Mouse (Mus musculus): ENCODE results near the gene Mical3.

The Mical3 gene

DNA sequence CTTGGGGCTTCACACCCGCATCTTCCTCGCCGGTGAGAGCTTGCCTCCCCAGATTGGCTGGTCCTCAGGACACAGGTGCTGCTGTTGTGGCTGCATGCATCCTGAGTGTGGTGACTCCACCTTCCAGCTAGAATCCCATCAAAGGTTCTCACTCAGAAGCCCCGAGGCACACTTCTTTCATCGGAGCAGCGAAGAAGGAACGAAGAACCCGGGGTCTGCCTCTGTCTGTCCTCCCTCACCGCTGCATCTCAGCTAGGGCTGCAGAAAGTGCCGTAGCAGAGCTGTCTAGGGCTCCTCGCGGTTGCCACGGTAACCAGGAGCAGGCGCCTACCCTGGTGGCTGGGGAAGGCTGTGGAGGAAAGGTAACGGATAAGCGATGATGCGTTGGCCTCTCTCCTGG lies at the start of gene Mical3:
Gene Mical3 (minus strand): TSS at position 227 of the 400 bp plus-strand sequence.
- DNase-seq: no peak

DNA sequence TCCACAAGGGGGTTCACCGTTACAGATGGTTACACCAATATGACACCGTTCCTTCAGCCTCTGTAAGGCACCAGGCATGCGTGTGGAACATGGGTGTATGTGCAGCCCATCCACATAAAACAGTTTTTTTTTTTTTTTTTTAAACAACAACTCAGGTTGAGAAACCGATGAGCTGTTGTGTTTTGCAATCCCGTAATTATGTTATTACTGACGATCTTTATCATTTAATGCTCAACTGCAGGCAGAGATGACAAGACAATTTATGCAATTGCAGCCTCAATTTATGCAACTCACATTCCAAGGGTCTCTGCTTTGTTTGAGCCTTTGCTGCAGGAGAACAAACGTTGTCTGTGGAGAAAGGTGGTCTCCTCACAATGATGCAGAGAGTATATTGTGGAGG lies 49.0 kb upstream of the Mical3 start:
- no peak for DNase-seq

DNA sequence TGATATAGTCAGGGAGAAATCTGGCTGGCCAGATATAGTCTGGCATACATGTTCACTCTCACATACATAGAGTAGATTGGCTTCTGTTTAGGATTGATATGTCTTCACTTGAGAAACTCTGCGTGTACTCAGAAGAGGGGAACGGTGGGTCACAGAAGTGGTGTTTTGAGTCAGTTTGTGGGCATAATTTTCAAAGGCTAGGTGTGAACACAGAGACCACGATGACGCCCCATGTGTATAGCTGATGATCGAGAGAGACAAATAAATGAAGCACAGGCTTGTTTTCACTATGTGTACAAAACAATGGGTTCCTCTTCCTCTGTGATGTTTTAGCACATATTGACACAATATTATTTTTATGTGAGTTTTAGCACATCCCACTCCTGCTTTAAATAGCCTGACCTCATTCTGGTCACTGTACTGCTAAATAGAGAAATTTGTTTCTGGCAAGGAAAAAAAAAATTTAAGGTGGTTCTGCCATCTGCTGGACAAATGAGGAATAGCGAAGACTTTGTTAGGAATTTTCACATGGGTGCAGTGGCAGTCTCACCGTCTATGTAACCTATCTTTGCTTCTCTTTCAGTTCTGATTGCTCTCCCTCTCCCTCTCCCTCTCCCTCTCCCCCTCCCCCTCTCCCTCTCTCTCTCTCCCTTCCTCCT lies 48.0 kb upstream of the Mical3 start:
- DNase-seq: no peak

DNA sequence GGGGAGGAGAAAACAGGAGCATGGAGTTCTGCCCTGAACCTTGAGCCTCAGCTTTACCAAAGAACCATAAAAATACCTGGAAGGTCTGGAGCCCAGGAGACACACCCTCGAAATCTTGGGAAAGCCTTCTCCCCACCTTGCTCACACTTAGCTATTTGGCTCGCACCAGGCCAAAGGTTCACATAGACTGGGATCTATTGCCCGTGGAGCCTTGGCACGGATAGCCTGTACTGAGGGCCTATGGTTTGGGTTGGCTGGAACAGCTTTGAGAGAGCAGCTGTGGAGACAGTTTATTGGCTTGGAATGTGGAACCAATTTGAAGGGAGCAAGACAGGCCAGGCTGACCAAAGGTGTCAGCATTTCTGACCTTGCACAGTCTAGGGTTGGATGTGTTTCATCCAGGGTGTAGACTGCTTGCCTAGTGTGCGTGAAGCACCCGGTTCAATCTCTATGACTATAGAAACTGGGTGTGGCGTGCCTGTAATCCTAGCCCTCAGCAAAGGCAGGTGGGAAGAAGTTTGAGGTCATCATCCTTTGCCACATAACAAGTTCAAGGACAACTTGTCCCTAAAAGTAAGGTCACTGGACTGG lies 46.4 kb upstream of the Mical3 start:
- DNase-seq: no peak

DNA sequence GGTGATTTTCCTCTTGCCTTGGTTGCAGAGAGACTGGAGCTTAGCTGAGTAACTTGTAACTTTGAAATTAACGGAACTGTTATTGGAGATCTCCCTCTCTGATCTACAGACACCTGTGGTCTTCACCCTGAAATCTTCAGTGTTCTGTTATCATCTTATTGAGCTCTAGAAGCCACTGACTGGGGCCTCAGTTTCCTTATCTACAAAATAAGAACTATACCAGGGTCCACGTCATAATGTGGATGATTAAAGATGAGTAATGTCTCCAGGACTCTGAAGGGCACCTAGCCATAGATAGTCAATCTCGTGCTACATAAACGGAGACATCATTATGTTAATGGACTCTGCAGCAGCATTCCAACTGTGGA lies 45.9 kb upstream of the Mical3 start:
- no peak for DNase-seq

DNA sequence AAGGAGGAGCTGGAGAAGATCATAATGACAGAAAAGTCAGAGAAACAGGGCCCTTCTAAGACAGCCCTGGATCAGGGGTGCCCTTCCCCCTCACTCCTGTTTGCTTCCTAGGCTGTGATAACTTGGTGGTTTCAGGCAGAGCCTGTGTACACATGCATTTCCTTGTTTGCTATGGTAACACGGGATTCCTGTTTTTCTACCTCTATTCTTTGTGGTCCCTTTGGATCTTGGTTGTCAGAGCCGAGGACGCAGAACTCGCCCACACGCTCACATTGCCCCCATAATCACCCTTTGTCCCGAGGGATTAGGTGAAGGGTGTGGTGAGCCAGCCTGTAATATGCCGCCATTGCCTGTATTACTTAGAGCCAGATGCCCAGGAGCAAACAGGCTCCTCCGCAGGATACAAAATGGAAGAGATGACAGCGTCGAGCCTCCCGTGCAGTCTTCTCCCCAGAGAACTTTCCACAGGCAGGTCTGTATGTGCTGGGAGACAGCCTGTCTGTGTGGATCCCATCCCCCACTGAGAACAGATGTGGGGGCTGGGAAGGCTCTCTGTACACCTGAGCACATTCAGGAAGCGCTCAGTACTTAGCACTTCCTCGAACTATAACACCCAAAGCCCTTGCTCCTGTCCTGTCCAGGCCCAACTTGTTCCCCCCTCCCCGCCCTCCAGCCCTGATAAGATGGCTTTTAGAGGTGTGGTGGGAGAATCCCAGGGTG lies 45.4 kb upstream of the Mical3 start:
- DNase-seq: no peak

DNA sequence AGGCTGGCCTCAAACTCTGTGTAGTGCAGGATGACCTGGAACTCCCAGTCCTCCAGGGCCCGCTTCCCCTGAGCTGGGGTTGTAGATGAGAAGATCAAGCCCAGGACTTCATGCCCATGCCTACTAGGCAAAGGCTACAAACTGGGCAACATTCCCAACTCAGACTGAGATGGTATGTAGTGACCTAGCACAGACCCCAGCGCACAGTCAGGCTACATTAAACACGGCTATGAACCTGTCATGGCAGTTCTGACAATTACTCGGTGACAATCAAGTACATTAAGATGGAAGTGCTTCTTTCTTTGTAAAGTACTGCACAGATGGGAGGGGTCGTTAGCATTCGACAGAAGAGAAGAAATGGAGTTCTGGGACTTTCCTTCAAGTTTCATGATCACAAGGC lies 44.0 kb upstream of the Mical3 start:
- DNase-seq: no peak

DNA sequence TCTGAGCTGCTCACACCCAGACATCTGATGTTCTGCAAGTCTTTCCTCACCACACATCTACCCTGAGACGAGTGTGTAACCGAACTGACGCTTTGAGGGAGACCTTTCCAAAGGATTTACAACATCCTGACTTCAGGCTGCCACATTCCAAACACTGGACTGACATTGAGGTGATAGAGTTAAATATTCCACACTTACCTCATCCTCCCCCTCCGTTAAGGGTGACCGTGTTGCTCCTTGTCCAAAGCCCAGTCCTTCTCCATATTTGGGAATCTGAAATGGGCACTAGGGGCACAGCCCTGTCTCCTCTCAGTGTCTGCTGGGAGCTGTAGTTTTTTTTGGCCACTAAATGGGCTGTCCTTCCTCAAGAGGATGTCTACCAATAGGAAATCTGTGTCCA lies 42.7 kb upstream of the Mical3 start:
- DNase-seq: no peak

DNA sequence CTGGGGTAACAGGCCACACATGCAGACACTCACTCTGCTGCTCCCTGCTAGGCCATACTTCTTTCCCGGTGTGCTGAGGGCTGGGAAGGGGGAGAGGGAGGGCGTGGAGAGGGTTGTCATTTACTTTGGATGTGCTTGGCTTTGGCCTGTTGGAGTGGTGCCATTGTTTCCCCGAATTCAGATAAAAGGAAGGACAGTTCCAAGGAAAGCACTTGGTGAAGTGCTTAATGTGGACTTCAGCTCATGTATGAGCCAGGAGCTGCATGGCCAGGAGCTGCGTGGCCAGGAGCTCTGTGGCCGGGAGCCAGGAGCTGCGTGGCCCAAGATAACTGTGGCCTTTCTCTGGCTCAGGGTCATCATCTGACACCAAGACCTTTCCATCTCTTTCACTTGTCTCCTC lies 40.3 kb upstream of the Mical3 start:
- DNase-seq: peak; percentile 97

DNA sequence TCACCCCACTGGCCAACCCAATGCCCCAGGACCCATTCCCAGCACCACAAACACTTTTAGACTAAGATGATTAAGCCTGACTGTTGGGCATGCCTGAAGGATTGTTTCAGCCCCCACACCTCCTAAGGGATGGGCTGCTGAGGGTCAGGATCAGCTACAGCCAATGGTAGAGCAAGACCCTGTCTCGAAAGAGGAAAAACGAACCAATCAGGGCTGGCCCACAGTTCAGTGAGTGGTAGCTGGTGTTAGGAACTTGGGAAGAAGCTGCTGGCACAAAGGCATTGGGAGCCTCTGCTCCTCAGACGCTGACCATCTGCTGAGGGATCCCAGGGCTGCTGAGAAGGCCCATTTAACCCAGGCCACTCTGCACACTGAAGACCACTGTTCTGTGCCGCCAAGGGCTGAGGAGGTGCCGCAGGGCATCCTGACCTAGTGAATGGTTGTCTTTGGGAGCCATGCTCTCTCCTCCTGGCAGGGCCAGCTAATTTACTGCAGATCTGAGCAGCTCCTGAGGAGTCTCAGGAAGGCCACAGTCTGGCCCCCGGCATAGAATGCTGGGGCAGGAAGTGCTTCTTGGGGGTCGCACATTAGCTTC lies 36.7 kb upstream of the Mical3 start:
- DNase-seq: no peak

DNA sequence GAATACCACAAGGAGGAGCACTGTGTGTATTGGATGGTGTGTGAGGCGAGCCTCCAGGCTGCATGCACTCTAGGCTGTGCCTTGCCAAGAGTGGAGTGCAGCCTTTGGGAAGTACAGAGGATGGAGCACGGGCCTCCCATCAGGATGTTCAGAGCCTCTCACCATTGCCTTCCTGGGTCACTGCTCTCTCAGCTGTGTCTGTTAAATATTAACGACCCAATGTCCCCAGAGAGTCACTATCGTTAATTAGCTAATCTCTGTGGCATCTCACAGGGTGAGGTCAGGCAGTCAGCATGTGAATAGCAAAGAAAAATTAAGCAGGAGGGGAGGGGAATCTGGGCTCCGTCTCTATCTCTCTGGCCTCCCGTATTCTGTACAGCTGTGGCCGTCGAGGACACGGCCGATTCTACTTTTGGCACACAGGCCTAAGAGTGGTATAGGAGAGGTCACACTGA lies 35.3 kb upstream of the Mical3 start:
- DNase-seq: no peak

DNA sequence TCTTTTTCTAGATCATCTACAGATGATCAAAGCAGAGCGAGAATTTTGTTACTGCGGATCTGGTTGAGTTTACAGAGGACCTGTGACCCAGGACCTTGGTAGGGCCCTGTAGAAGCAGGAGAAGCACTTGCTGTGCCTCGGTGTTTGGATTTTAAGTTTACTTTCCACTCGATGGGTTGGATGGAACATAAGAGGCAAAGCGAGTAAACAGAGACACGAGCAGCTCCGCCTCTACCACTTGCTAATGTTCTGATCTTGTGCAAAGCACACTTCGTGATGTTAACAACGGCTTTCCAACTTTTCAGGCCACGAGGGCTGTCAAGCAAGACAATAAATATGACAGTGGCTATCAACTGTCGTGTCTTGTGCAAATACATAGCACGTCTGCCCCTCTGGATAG lies 31.8 kb upstream of the Mical3 start:
- DNase-seq: no peak

DNA sequence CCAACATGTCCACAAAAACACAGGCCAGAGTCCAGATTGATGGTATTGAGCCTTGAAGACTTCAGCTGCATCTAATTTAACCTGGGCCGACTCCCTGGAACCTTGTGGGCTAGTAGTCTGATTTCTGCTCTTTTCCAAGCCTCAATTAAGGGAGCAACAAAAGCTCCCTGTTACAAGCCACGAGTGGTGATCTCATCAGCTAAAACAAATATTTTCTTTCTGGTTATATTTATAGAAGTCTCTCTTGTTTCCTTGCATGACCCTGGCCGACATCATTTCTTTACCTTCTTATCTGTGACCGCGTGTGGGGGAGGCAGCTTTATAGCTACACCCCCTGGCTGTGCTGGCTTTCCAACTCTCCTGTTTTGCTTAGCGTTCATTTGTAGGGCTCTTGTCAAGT lies 29.3 kb upstream of the Mical3 start:
- DNase-seq: no peak

DNA sequence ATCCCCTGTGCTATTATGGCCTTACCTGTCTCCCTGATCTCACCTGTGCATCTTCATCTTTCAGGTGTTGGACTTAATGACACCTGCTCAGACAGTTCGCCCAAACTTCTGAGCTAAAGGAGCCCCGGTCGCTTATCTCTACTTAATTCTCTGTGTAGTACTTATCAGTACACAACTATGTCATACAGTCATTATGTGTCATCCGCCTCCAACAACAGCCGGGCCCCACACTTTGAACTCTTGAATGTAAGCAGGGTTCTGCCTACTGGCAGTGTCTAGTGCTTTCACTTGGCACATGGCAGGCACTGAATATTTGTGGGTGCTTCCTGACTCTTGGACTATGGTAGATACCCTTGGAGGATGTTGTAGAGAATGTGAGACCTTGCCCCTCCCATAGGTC lies 28.8 kb upstream of the Mical3 start:
- DNase-seq: no peak

DNA sequence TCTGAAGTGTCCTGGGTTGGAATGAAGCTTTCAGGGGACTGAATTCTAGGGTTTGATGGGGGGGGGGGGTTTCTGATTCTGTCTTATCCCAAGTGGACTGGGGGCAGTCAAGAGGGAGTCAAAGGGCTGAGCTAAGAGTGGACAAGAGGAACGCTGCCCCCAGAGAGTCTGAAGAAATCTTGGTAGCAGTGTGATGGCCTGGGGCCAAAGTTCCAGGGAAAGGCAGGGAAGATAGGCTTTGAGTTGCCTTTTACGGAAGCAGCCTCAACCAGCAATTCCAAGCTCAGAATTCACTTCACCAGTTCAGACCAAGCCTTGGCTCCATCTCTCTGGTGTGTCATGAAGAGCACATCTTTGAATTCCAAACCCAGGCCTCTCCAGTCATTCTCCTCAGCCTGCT lies 25.2 kb upstream of the Mical3 start:
- peak; percentile 96 for DNase-seq

DNA sequence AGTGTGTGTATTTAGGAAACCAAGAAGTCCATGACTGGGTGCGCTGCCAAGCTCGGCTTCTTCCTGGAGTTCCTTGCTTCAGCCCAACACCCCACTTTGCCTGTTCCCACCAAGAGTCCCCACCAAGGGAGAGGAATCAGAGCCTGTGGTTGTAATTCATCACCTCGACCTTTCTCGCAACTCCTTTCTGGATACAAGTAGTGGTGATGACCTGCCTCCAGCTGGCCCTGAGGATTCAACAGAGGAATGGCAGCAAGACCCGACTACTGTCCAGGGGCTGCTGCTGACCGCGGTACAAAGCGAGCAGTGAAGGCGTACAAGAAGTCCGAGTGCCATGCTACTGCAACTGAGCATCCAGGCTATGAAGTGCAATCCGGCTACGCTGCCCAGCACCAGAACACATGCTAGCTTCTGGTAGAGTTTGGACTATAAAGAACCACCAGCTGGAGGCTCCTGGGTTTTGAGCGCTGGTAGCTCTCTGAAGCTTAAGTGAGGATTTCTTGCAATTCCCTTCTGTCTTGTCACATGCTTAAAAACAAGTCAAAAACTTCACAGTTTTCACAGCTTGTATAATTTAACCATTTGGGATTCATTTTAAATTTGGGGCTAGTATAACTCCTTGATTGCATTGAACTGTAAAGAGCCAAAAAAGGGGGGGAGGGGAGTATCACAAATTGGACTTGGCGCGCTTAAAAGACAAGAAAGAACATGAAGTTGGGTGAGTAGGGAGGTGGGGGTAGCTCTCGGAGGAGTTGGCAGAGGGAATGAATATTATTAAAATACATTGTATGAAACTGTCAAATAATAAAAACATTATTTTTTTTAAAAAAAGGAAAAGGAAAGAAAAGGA lies 23.9 kb upstream of the Mical3 start:
- DNase-seq: peak; percentile 90

DNA sequence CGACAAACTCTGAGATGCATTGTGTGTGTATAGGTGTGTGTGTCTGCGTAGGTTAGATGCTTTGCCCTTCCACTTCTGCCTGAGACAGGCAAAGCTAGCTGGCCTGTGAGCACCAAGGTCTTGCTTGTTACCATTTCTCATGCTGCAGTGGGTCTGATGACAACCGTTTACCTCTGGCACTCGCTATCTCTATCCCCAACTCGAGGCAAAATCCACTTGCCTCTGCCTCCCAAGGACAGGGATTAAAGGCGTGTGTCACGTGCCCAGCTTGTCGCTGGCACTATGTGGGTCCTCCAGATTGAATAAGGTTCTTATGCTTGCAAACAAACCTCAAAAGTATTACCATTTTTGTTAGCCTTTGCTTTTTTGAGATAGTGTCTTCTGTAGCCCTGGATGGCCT lies 22.4 kb upstream of the Mical3 start:
- DNase-seq: no peak

DNA sequence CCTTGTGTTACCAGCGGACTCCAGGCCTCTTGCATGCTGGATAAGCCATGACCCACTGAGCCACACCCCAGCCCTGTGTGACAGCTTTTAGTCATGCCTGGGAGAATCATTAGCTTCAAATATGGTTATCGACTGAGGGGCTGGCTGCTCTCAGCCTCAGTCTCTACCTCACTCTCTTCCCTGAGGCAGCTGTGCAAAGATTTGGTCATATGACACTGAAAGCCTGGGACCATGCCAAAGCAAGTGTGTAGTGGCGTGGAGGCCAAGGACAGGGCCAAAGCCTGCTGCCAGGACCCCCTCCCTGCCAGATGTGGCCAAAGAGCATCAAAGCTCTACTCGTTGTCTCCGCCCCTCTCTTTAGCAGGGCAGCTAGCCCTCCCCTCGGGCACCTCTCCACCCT lies 20.9 kb upstream of the Mical3 start:
- DNase-seq: peak; percentile 98

DNA sequence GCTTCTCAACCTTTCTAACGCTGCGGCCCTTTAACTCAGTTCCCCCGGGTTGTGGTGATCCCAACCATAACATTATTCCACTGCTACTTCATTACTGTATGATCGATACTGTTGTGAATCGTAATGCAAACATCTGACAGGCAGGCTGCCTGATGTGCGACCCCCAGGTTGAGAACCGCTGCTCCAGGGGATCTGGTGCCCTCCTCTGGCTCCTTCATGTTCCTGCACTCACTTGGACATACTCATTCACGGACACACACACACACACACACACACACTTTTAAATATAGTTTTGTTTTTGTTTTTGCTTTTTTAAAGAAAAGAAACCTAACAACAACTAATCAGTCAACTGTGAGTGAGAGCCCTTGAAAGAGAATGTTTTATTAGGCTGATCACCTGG lies 19.3 kb upstream of the Mical3 start:
- DNase-seq: no peak

DNA sequence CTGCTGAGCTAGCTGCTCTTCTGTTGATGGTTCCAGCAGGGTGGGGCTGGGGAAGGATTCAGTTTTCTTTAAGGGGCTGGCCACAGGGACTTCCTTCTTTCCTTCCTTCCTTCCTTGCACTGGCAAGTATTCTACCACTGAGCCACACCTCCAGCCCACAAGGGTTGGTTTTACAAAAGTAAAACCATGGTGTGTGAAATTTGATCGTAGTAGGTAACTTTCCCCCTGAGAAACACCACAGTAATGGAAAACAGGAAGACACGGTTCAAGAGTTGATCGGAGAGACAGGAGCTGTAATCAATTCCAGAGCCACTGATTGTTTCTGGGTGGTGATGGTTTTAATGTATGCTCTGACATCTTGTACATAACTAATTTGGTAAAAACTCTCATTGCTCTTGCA lies 18.6 kb upstream of the Mical3 start:
- DNase-seq: no peak

DNA sequence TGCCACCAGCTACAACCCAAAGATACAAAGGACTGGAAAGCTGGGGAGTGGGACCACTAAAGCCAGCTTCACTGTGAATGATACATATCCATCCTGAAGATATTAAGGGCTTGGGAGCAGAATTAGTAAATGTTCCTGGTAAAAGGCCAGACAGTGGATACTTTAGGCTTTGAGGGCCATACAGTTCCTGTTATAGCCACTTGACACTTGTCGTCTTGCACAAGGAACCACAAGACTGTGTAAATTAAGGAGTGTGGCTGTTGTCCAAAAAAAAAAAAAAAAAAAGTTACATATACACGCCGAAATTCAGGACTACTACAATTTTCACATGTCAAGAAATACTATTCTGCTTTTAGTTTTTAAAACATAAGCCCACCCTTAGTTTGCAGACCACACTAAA lies 17.6 kb upstream of the Mical3 start:
- no peak for DNase-seq

DNA sequence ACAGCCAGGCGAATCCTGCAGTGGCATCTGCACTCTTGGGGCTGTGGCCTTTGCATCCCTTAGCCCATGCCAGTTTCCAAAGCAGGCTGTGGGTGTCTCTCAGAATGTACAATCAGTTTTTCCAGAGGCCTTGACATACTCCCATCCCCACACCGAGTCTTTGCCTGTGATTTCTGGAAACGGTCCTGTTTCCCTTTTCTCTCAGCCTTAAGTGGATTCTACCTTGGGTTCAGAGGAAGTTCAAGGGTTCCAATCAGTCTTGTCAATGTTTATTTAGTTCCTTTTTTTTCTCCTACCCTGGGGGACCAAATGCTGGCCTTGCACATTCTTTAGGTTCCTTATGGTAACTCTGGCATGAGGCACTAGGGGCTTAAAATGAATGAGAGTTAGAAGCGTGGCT lies 16.0 kb upstream of the Mical3 start:
- DNase-seq: peak; percentile 88

DNA sequence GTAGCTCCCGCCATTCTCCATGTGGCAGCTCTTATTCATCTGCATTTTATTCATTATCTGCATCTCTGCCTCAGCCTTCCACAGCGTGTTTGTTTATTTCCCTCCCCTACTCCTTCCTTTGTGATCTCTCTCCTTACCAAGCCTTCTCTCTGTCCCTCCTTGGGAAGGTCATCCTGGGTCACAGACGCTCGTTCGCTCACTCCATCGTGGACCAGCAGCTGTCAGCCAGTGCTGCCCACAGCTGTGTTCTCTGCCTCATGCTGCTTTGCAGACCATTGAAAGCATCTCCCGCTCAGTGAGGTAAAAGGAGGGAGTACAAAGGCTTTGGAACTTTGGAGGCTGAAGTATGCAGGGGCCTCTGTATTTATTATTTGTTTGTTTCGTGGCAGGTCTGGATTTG lies 15.1 kb upstream of the Mical3 start:
- DNase-seq: no peak
